Mouse (Mus musculus): ENCODE data around the gene Kmt2b. TPM values are rescaled to one million over a fixed set of nuclear protein-coding genes. Genes with fewer than 3 reads are reported as not detected.

The Kmt2b gene
- total RNA-seq (2012; rRNA removed) (13.2 and 15.6 TPM in 2 replicates), polyA plus RNA-seq (2012; ENCODE audit: insufficient read depth in 1 of 2, insufficient read length in 2 of 2, low read depth in 1 of 2, low replicate concordance in 2 of 2, missing spikeins in 1 of 2) (10 to 100 TPM in 1 of 2 experiments, not detected in 1; 48.2 TPM)

- DNase-seq (ENCODE audit: low read depth, low spot score) = peak; percentile 97
- H3K4me3 ChIP-seq (ENCODE audit: control insufficient read depth in 1 of 2, insufficient read depth in 1 of 2, low read depth in 2 of 2, low read length in 2 of 2) = peak within 1 kb of the TSS; percentile 83 to 99
- no peaks in the 10 kb centered on the region for H3K27me3 ChIP-seq (ENCODE audit: control insufficient read depth in 1 of 2, insufficient read depth in 2 of 2, low read length in 2 of 2)
- peaks cover 36% of the 10 kb centered on the region for H3K79me2 ChIP-seq (ENCODE audit: control insufficient read depth, insufficient read depth, low read length, poor library complexity)
- peaks cover 4 to 13% of the 10 kb centered on the region in 2 experiments; a peak in 3 of 4 replicates for H3K36me3 ChIP-seq (ENCODE audit: control insufficient read depth in 1 of 2, insufficient read depth in 2 of 2, low read length in 2 of 2)
- peak within 1 kb of the TSS; percentile 93 for H3K9ac ChIP-seq (ENCODE audit: control insufficient read depth, low read depth, low read length, poor library complexity, severe bottlenecking)
- H3K4me1 ChIP-seq (ENCODE audit: control insufficient read depth in 1 of 2, insufficient read depth in 2 of 2, low read length in 2 of 2) = peaks cover 7 to 31% of the 10 kb centered on the region in 2 experiments; a peak in 3 of 4 replicates
- H3K27ac ChIP-seq (ENCODE audit: control insufficient read depth, low read depth, low read length) = peak within 1 kb of the TSS; percentile 70
- H3K9me3 ChIP-seq (replicated peaks; ENCODE audit: insufficient read depth, low read length) = no peaks in the 10 kb centered on the region
- TF ChIP-seq MYC (IDR thresholded peaks at IDR 0.05; ENCODE audit: low read depth, low read length) (no peak), UBTF (IDR thresholded peaks at IDR 0.05; ENCODE audit: borderline replicate concordance, insufficient read depth, low read depth, low read length) (no peak), ZC3H11A (IDR thresholded peaks at IDR 0.05; ENCODE audit: low read depth, low read length) (no peak), MAZ (IDR thresholded peaks at IDR 0.05; ENCODE audit: low read depth, low read length) (peak; percentile 91), POLR2AphosphoS5 (IDR thresholded peaks at IDR 0.05; ENCODE audit: borderline replicate concordance, low read depth, low read length) (no peak), E2F4 (IDR thresholded peaks at IDR 0.05; ENCODE audit: borderline replicate concordance, low read depth, low read length) (no peak), CTCF (IDR thresholded peaks at IDR 0.05 in 2 of 3, conservative IDR thresholded peaks at IDR 0.05 in 1 of 3; ENCODE audit: control insufficient read depth in 1 of 3, insufficient read depth in 1 of 3, low read depth in 2 of 3, low read length in 3 of 3, poor library complexity in 1 of 3, severe bottlenecking in 1 of 3) (no peak), KAT2A (conservative IDR thresholded peaks at IDR 0.05; ENCODE audit: low read depth, low read length) (peak; percentile 87), USF2 (IDR thresholded peaks at IDR 0.05; ENCODE audit: borderline replicate concordance in 1 of 2, insufficient read depth in 1 of 2, low read depth in 1 of 2, low read length in 2 of 2) (no peak), POLR2A (IDR thresholded peaks at IDR 0.05; ENCODE audit: control insufficient read depth in 1 of 2, insufficient read depth in 1 of 2, low read depth in 1 of 2, low read length in 2 of 2, poor library complexity in 1 of 2) (peak in 1 of 2 experiments; percentile 69; a peak in 2 of 4 replicates), TCF12 (IDR thresholded peaks at IDR 0.05; ENCODE audit: low read depth, low read length) (peak; percentile 45; the same call in 1 of the 2 replicates), BHLHE40 (IDR thresholded peaks at IDR 0.05; ENCODE audit: borderline replicate concordance, low read depth, low read length) (0 out of 2 replicates have a peak, but pooled peaks have one; percentile 31), ZMIZ1 (IDR thresholded peaks at IDR 0.05; ENCODE audit: low read depth, low read length) (no peak), GABPA (IDR thresholded peaks at IDR 0.05; ENCODE audit: low read depth, low read length) (no peak), ZKSCAN1 (IDR thresholded peaks at IDR 0.05; ENCODE audit: low read depth, low read length) (no peak), TAL1 (IDR thresholded peaks at IDR 0.05; ENCODE audit: low read length) (no peak), POLR2AphosphoS2 (IDR thresholded peaks at IDR 0.05; ENCODE audit: low read length) (no peak), TBP (IDR thresholded peaks at IDR 0.05; ENCODE audit: low read depth, low read length) (no peak), MEF2A (IDR thresholded peaks at IDR 0.05; ENCODE audit: extremely low read depth, insufficient replicate concordance, low read depth, low read length, poor library complexity, severe bottlenecking) (no peak), HCFC1 (IDR thresholded peaks at IDR 0.05; ENCODE audit: low read depth, low read length) (peak; percentile 95), MAX (IDR thresholded peaks at IDR 0.05; ENCODE audit: low read length) (peak; percentile 45; the same call in 1 of the 2 replicates), MYB (IDR thresholded peaks at IDR 0.05; ENCODE audit: low read depth, low read length) (no peak), ZNF384 (IDR thresholded peaks at IDR 0.05; ENCODE audit: low read depth, low read length) (no peak), JUND (IDR thresholded peaks at IDR 0.05; ENCODE audit: low read depth, low read length) (no peak), ELF1 (IDR thresholded peaks at IDR 0.05; ENCODE audit: low read depth, low read length) (peak; percentile 68; the same call in 1 of the 2 replicates), CHD1 (IDR thresholded peaks at IDR 0.05; ENCODE audit: low read depth, low read length) (no peak), MXI1 (IDR thresholded peaks at IDR 0.05; ENCODE audit: low read depth, low read length) (no peak; the same call in 1 of the 2 replicates), SIN3A (IDR thresholded peaks at IDR 0.05; ENCODE audit: low read length) (peak; percentile 68; the same call in 1 of the 2 replicates), SMC3 (IDR thresholded peaks at IDR 0.05; ENCODE audit: low read depth, low read length) (no peak), EP300 (IDR thresholded peaks at IDR 0.05; ENCODE audit: low read depth in 1 of 2, low read length in 2 of 2) (no peak), RAD21 (IDR thresholded peaks at IDR 0.05; ENCODE audit: low read depth, low read length) (no peak), GATA1 (IDR thresholded peaks at IDR 0.05; ENCODE audit: low read depth, low read length) (no peak), NRF1 (IDR thresholded peaks at IDR 0.05; ENCODE audit: insufficient read depth, low read depth, low read length, poor library complexity, severe bottlenecking) (peak; percentile 42; the same call in 1 of the 2 replicates), NELFE (IDR thresholded peaks at IDR 0.05; ENCODE audit: low read depth, low read length) (no peak; the same call in none of the 2 replicates), ETS1 (IDR thresholded peaks at IDR 0.05; ENCODE audit: low read depth, low read length) (peak; percentile 43; the same call in 1 of the 2 replicates)
These were observed at the start of gene Kmt2b for GRCm38 (mm10) chr7:30588676-30589434. Gene Kmt2b, minus strand, starts transcription at chr7:30588726.
